Mouse (Mus musculus): ENCODE data around the gene Gm37240. TPM values are rescaled to one million over a fixed set of nuclear protein-coding genes. Genes with fewer than 3 reads are reported as not detected.

Gm37240 gene
- polyA plus RNA-seq, 1 experiment from 2014 or later = 18.1 TPM

GRCm38 (mm10) chr3:85606912-85607311, 280.4 kb downstream of the Gm37240 start:
- Histone ChIP-seq H3K27ac (replicated peaks) (no peak overlapping the region), H3K4me2 (replicated peaks; ENCODE audit: low read depth) (no peak overlapping the region), H3K36me3 (ENCODE audit: control insufficient read depth, insufficient read depth, low read length) (no peaks in the 10 kb centered on the region), H3K9me3 (ENCODE audit: control insufficient read depth, low read length) (no peaks in the 10 kb centered on the region), H3K4me3 (ENCODE audit: low read depth, low read length) (no peak overlapping the region), H3K27me3 (ENCODE audit: control insufficient read depth, insufficient read depth, low read length) (no peaks in the 10 kb centered on the region), H3K9ac (ENCODE audit: low read length) (no peak overlapping the region), H3K4me1 (replicated peaks; ENCODE audit: control insufficient read depth, insufficient read depth) (no peaks in the 10 kb centered on the region)
- ATAC-seq (ENCODE audit: low FRiP score, low TSS enrichment) (no peak), DNase-seq (ENCODE audit: low spot score) (no peak)
- TF ChIP-seq CTCF (IDR thresholded peaks at IDR 0.05; ENCODE audit: low read depth) (no peak), EP300 (optimal IDR thresholded peaks at IDR 0.05) (no peak)
- 92% methylated on average over 3 of the region's 3 CpGs for WGBS

GRCm38 (mm10) chr3:85603811-85604210, 283.5 kb downstream of the Gm37240 start:
- no peak overlapping the region for H3K4me2 ChIP-seq (replicated peaks; ENCODE audit: low read depth)
- TF ChIP-seq EP300 (optimal IDR thresholded peaks at IDR 0.05) (no peak), CTCF (IDR thresholded peaks at IDR 0.05; ENCODE audit: low read depth) (no peak)
- WGBS = 93% methylated on average over 1 of the region's 1 CpGs
- no peaks in the 10 kb centered on the region for H3K27me3 ChIP-seq (ENCODE audit: control insufficient read depth, insufficient read depth, low read length)
- ATAC-seq (ENCODE audit: low FRiP score, low TSS enrichment) (no peak), DNase-seq (ENCODE audit: low spot score) (no peak)
- H3K27ac ChIP-seq (replicated peaks) = no peak overlapping the region
- no peaks in the 10 kb centered on the region for H3K4me1 ChIP-seq (replicated peaks; ENCODE audit: control insufficient read depth, insufficient read depth)
- no peaks in the 10 kb centered on the region for H3K9me3 ChIP-seq (ENCODE audit: control insufficient read depth, low read length)
- H3K9ac ChIP-seq (ENCODE audit: low read length) = no peak overlapping the region
- no peaks in the 10 kb centered on the region for H3K36me3 ChIP-seq (ENCODE audit: control insufficient read depth, insufficient read depth, low read length)
- no peak overlapping the region for H3K4me3 ChIP-seq (ENCODE audit: low read depth, low read length)

- H3K9me3 ChIP-seq (ENCODE audit: control insufficient read depth, low read length) = no peaks in the 10 kb centered on the region
- no peaks in the 10 kb centered on the region for H3K36me3 ChIP-seq (ENCODE audit: control insufficient read depth, insufficient read depth, low read length)
- no peak overlapping the region for H3K4me2 ChIP-seq (replicated peaks; ENCODE audit: low read depth)
- H3K4me3 ChIP-seq (ENCODE audit: low read depth, low read length) = no peak overlapping the region
- 40% methylated on average over 3 of the region's 3 CpGs for whole genome bisulfite sequencing
- DNase-seq (ENCODE audit: low spot score) (no peak), ATAC-seq (ENCODE audit: low FRiP score, low TSS enrichment) (no peak)
- H3K4me1 ChIP-seq (replicated peaks; ENCODE audit: control insufficient read depth, insufficient read depth) = no peaks in the 10 kb centered on the region
- H3K27me3 ChIP-seq (ENCODE audit: control insufficient read depth, insufficient read depth, low read length) = no peaks in the 10 kb centered on the region
- TF ChIP-seq CTCF (IDR thresholded peaks at IDR 0.05; ENCODE audit: low read depth) (no peak), EP300 (optimal IDR thresholded peaks at IDR 0.05) (no peak)
- H3K9ac ChIP-seq (ENCODE audit: low read length) = no peak overlapping the region
- no peak overlapping the region for H3K27ac ChIP-seq (replicated peaks)
Measured at GRCm38 (mm10) chr3:85601841-85602305, 285.4 kb downstream of the Gm37240 start.

GRCm38 (mm10) chr3:85599526-85599925, 287.8 kb downstream of the Gm37240 start:
- H3K4me3 ChIP-seq (ENCODE audit: low read depth, low read length) = no peak overlapping the region
- H3K9ac ChIP-seq (ENCODE audit: low read length) = no peak overlapping the region
- no peaks in the 10 kb centered on the region for H3K4me1 ChIP-seq (replicated peaks; ENCODE audit: control insufficient read depth, insufficient read depth)
- no peaks in the 10 kb centered on the region for H3K36me3 ChIP-seq (ENCODE audit: control insufficient read depth, insufficient read depth, low read length)
- no peaks in the 10 kb centered on the region for H3K27me3 ChIP-seq (ENCODE audit: control insufficient read depth, insufficient read depth, low read length)
- TF ChIP-seq EP300 (optimal IDR thresholded peaks at IDR 0.05) (no peak), CTCF (IDR thresholded peaks at IDR 0.05; ENCODE audit: low read depth) (no peak)
- no peak for DNase-seq (ENCODE audit: low spot score)
- WGBS = 71% methylated on average over 3 of the region's 3 CpGs
- H3K4me2 ChIP-seq (replicated peaks; ENCODE audit: low read depth) = no peak overlapping the region
- H3K27ac ChIP-seq (replicated peaks) = no peak overlapping the region
- no peaks in the 10 kb centered on the region for H3K9me3 ChIP-seq (ENCODE audit: control insufficient read depth, low read length)
- ATAC-seq (ENCODE audit: low FRiP score, low TSS enrichment) = no peak

GRCm38 (mm10) chr3:85594452-85594851, 292.9 kb downstream of the Gm37240 start:
- TF ChIP-seq EP300 (optimal IDR thresholded peaks at IDR 0.05) = no peak
- TF ChIP-seq CTCF (IDR thresholded peaks at IDR 0.05; ENCODE audit: low read depth) = no peak
- Histone ChIP-seq H3K9me3 (ENCODE audit: control insufficient read depth, low read length) (no peaks in the 10 kb centered on the region), H3K27ac (replicated peaks) (no peak overlapping the region), H3K4me2 (replicated peaks; ENCODE audit: low read depth) (no peak overlapping the region), H3K27me3 (ENCODE audit: control insufficient read depth, insufficient read depth, low read length) (no peaks in the 10 kb centered on the region), H3K4me1 (replicated peaks; ENCODE audit: control insufficient read depth, insufficient read depth) (no peaks in the 10 kb centered on the region), H3K36me3 (ENCODE audit: control insufficient read depth, insufficient read depth, low read length) (no peaks in the 10 kb centered on the region), H3K9ac (ENCODE audit: low read length) (no peak overlapping the region), H3K4me3 (ENCODE audit: low read depth, low read length) (no peak overlapping the region)
- 63% methylated on average over 3 of the region's 3 CpGs for WGBS
- no peak for DNase-seq (ENCODE audit: low spot score)
- no peak for ATAC-seq (ENCODE audit: low FRiP score, low TSS enrichment)

- H3K4me1 ChIP-seq (replicated peaks; ENCODE audit: control insufficient read depth, insufficient read depth) = no peaks in the 10 kb centered on the region
- H3K36me3 ChIP-seq (ENCODE audit: control insufficient read depth, insufficient read depth, low read length) = no peaks in the 10 kb centered on the region
- WGBS = 85% methylated on average over 5 of the region's 5 CpGs
- TF ChIP-seq EP300 (optimal IDR thresholded peaks at IDR 0.05) (no peak), CTCF (IDR thresholded peaks at IDR 0.05; ENCODE audit: low read depth) (no peak)
- H3K4me3 ChIP-seq (ENCODE audit: low read depth, low read length) = no peak overlapping the region
- no peak overlapping the region for H3K9ac ChIP-seq (ENCODE audit: low read length)
- ATAC-seq (ENCODE audit: low FRiP score, low TSS enrichment) = no peak
- H3K4me2 ChIP-seq (replicated peaks; ENCODE audit: low read depth) = no peak overlapping the region
- H3K9me3 ChIP-seq (ENCODE audit: control insufficient read depth, low read length) = no peaks in the 10 kb centered on the region
- no peak overlapping the region for H3K27ac ChIP-seq (replicated peaks)
- DNase-seq (ENCODE audit: low spot score) = no peak
- H3K27me3 ChIP-seq (ENCODE audit: control insufficient read depth, insufficient read depth, low read length) = no peaks in the 10 kb centered on the region
Measured at GRCm38 (mm10) chr3:85592640-85593252, 294.6 kb downstream of the Gm37240 start.
